Mouse (Mus musculus) CH12.LX (cell line): ENCODE results near the gene Trabd2b. TPM values are rescaled to one million over a fixed set of nuclear protein-coding genes. Genes with fewer than 3 reads are reported as not detected.

ENCODE experiments used
- DNase-seq: peaks from one replicate; pipeline ENCODE4 v3.0.0-alpha.2; 2013; ENCODE audit errors: extremely low read depth
- H3K27ac ChIP-seq: 2 replicates; pipeline ENCODE4 v1.5.1; 2012; ENCODE audit warnings: low read depth, mild to moderate bottlenecking, control low read depth, moderate library complexity; ENCODE audit not compliant: insufficient read depth
- H3K27me3 ChIP-seq: replicated peaks from 2 replicates; pipeline ENCODE3; 2012; ENCODE audit warnings: inconsistent platforms
- H3K36me3 ChIP-seq, 2 experiments: replicated peaks in 1 of 2; 2 replicates each; pipeline versions ENCODE3 to v1.6.1; 2012; ENCODE audit warnings: inconsistent platforms in 1 of 2, low read length in 1 of 2, mild to moderate bottlenecking in 1 of 2, mixed read lengths in 1 of 2, moderate library complexity in 1 of 2; ENCODE audit not compliant: control insufficient read depth in 1 of 2, insufficient read depth in 1 of 2
- H3K4me1 ChIP-seq, 2 experiments: 2 replicates each; pipeline ENCODE4 v1.6.1; 2012; ENCODE audit warnings: inconsistent platforms in 1 of 2, moderate library complexity in 1 of 2; ENCODE audit not compliant: insufficient read depth in 2 of 2, control insufficient read depth in 1 of 2
- H3K4me2 ChIP-seq: 2 replicates; pipeline ENCODE4 v1.6.1; 2012; ENCODE audit warnings: low read depth, mild to moderate bottlenecking, control low read depth; ENCODE audit not compliant: poor library complexity, insufficient read depth, severe bottlenecking
- H3K4me3 ChIP-seq, 3 experiments: fragments of 150-350 bp in 1 of 3; sonication (generic) in 1 of 3; replicated peaks in 1 of 3; 2 replicates each; pipeline versions ENCODE3 to v1.5.1; 2011 to 2012; ENCODE audit warnings: low read depth in 2 of 3, low read length in 2 of 3, mild to moderate bottlenecking in 2 of 3, moderate library complexity in 2 of 3, control low read depth in 1 of 3, improper control_type of control experiment in 1 of 3, inconsistent platforms in 1 of 3, mixed read lengths in 1 of 3; ENCODE audit not compliant: poor library complexity in 1 of 3
- H3K79me2 ChIP-seq: replicated peaks from 2 replicates; pipeline ENCODE4 v1.6.1; 2012; ENCODE audit warnings: mild to moderate bottlenecking, moderate library complexity; ENCODE audit not compliant: control insufficient read depth, poor library complexity, insufficient read depth, severe bottlenecking; ENCODE audit errors: extremely low read depth
- H3K9ac ChIP-seq: 2 replicates; pipeline ENCODE4 v1.6.1; 2012; ENCODE audit warnings: low read depth, mild to moderate bottlenecking, control low read depth, moderate library complexity; ENCODE audit not compliant: insufficient read depth
- H3K9me3 ChIP-seq: replicated peaks from 2 replicates; pipeline ENCODE3; 2012; ENCODE audit warnings: low read length, inconsistent platforms, mixed read lengths
- CHD1 ChIP-seq: IDR thresholded peaks from 2 replicates; pipeline ENCODE4 v1.6.1; 2012; ENCODE audit warnings: low read depth, low read length, improper control_type of control experiment, inconsistent platforms
- CHD2 ChIP-seq: IDR thresholded peaks from 2 replicates; pipeline ENCODE4 v1.6.1; 2011; ENCODE audit warnings: low read length, improper control_type of control experiment
- CTCF ChIP-seq, 2 experiments: IDR thresholded peaks in 1 of 2; conservative IDR thresholded peaks in 1 of 2; 2 replicates each; pipeline ENCODE4 v1.5.1; 2011 to 2012; ENCODE audit warnings: low read depth in 2 of 2, low read length in 2 of 2, improper control_type of control experiment in 1 of 2, inconsistent platforms in 1 of 2, mild to moderate bottlenecking in 1 of 2, moderate library complexity in 1 of 2
- ELF1 ChIP-seq: IDR thresholded peaks from 2 replicates; pipeline ENCODE4 v1.6.1; 2014; ENCODE audit warnings: low read depth, mild to moderate bottlenecking, inconsistent platforms, low read length, improper control_type of control experiment
- ETS1 ChIP-seq: conservative IDR thresholded peaks from 2 replicates; pipeline ENCODE4 v1.6.1; 2012; ENCODE audit warnings: low read depth, mild to moderate bottlenecking, inconsistent platforms, low read length, improper control_type of control experiment, moderate library complexity
- GABPA ChIP-seq: IDR thresholded peaks from 2 replicates; pipeline ENCODE4 v1.6.1; 2012; ENCODE audit warnings: low read depth, low read length, improper control_type of control experiment, inconsistent platforms; ENCODE audit not compliant: insufficient replicate concordance
- HCFC1 ChIP-seq: IDR thresholded peaks from 2 replicates; pipeline ENCODE4 v1.6.1; 2012; ENCODE audit warnings: low read depth, mild to moderate bottlenecking, inconsistent platforms, low read length, improper control_type of control experiment
- IRF4 ChIP-seq: IDR thresholded peaks from 2 replicates; pipeline ENCODE4 v1.6.1; 2014; ENCODE audit warnings: low read depth, mild to moderate bottlenecking, inconsistent platforms, low read length, improper control_type of control experiment
- MAFK ChIP-seq: IDR thresholded peaks from 2 replicates; pipeline ENCODE4 v1.6.1; 2011; ENCODE audit warnings: low read length, improper control_type of control experiment; ENCODE audit not compliant: insufficient replicate concordance
- MYC ChIP-seq: IDR thresholded peaks from 2 replicates; pipeline ENCODE4 v1.6.1; 2011; ENCODE audit warnings: low read depth, mild to moderate bottlenecking, improper control_type of control experiment, low read length
- NELFE ChIP-seq: IDR thresholded peaks from 2 replicates; pipeline ENCODE4 v1.6.1; 2011; ENCODE audit warnings: low read depth, low read length, improper control_type of control experiment
- NRF1 ChIP-seq: IDR thresholded peaks from 2 replicates; pipeline ENCODE4 v1.6.1; 2014; ENCODE audit warnings: low read depth, mild to moderate bottlenecking, inconsistent platforms, low read length, improper control_type of control experiment, moderate library complexity
- POLR2A ChIP-seq: IDR thresholded peaks from 2 replicates; pipeline ENCODE4 v1.6.1; 2011; ENCODE audit warnings: low read depth, mild to moderate bottlenecking, improper control_type of control experiment, low read length
- RCOR1 ChIP-seq: conservative IDR thresholded peaks from 2 replicates; pipeline ENCODE4 v1.6.1; 2012; ENCODE audit warnings: low read depth, mild to moderate bottlenecking, inconsistent platforms, low read length, improper control_type of control experiment
- SMC3 ChIP-seq: IDR thresholded peaks from 2 replicates; pipeline ENCODE4 v1.6.1; 2011; ENCODE audit warnings: low read depth, low read length, improper control_type of control experiment
- UBTF ChIP-seq: IDR thresholded peaks from 2 replicates; pipeline ENCODE4 v1.6.1; 2012; ENCODE audit warnings: low read depth, mild to moderate bottlenecking, inconsistent platforms, low read length, improper control_type of control experiment, moderate library complexity
- dilution Hi-C: fragments of 300-500 bp; cut with MboI; formaldehyde crosslinking; loops from 2 replicates; pipeline ENCODE4 v1.14.3; 2020; ENCODE audit warnings: low sequenced_read_pairs; ENCODE audit not compliant: extremely low pct_unique_long_range_greater_than_20kb, extremely low pct_ligation_motif_present
- in situ Hi-C: fragments of 300-500 bp; cut with MboI; formaldehyde crosslinking; loops from 3 replicates; pipeline ENCODE4 v1.14.3; 2019; ENCODE audit warnings: low sequenced_read_pairs, low pct_ligation_motif_present, low pct_unique_long_range_greater_than_20kb, mixed read lengths
- polyA plus RNA-seq: library from polyadenylated mRNA; unstranded; fragments of >175 nt; gene quantifications from 2 replicates; pipeline ENCODE4 v1.2.1, GENCODE M21; 2012; ENCODE audit warnings: low read depth; ENCODE audit not compliant: insufficient read length
- total RNA-seq, 2 experiments: library from RNA; depleted of rRNA; stranded (reverse); fragments of 300-350 nt in 1 of 2; fragments of >200 nt in 1 of 2; gene quantifications; 2 replicates each; pipeline ENCODE4 v1.2.3; 2012 to 2014

Trabd2b gene
- total and polyA plus RNA-seq, 3 experiments, result not detected

DNA sequence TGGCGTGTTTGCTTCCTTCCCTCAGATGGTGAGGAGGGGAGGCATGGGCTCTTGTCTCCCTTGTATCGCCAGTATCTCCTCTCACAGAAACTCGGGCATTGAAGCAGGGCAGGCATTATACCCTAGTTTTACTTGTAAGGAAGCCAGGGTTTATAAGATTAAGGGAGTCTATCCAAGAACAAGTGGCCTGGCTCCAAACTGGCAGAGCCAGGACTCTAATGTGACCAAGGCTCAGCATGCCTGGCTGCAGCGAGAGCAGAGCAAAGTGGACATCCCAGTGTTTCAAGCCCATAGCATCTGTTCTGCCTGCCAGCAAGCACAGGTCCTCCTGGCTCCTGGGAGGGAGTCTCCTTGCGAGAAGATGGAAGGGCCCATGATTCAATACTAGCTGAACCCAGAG is 245.1 kb downstream of the Trabd2b start:
- in situ Hi-C loops, result loop anchor here (25.0 kb wide), 1 partner anchor 436 kb away; the partner anchor contains the start of gene Pdzk1ip1
- DNase-seq, result no peak

DNA sequence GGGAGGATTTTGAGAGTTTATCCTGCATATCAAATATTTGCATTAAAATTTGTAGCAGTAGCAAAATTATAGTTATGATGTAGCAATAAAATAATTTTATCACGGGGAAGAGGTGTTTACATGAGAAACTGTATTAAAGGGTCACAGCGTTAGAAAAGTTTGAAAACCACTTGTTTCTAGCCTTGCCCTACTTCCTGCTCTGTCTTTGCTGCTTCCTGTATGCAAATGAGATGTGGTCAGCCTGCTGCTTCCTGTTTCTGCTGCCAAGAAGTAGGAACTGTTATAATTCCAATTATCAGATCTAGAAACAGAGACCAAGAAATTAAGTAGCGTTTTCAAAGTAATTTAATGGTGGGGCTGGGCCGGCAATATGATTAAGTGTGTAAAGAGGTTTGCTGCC is 245.9 kb downstream of the Trabd2b start:
- dilution Hi-C loops, result no loop called here
- H3K27me3 ChIP-seq, result peaks cover 15% of the 10 kb centered on the region
- no peak for TF ChIP-seq CHD1
- TF ChIP-seq UBTF, result no peak
- TF ChIP-seq RCOR1, result no peak
- peak; percentile 58; the same call in 1 of the 2 replicates for TF ChIP-seq ELF1
- no peaks in the 10 kb centered on the region for H3K36me3 ChIP-seq
- H3K9ac ChIP-seq, result no peak overlapping the region
- DNase-seq, result peak; percentile 21
- H3K27ac ChIP-seq, result no peak overlapping the region
- no peaks in the 10 kb centered on the region for H3K79me2 ChIP-seq
- H3K4me2 ChIP-seq, result no peak overlapping the region
- in situ Hi-C loops, result loop anchor here (25.0 kb wide), 1 partner anchor 435 kb away; the partner anchor contains the start of gene Pdzk1ip1
- no peaks in the 10 kb centered on the region for H3K9me3 ChIP-seq
- H3K4me3 ChIP-seq, result no peak overlapping the region
- peaks cover 0 to 8% of the 10 kb centered on the region in 2 experiments; a peak in 2 of 4 replicates for H3K4me1 ChIP-seq

More for the DNA sequence above, 245.1 kb downstream of the Trabd2b start:
- no peaks in the 10 kb centered on the region for H3K79me2 ChIP-seq
- H3K9ac ChIP-seq, result no peak overlapping the region
- dilution Hi-C loops, result no loop called here
- no peak overlapping the region for H3K27ac ChIP-seq
- H3K4me2 ChIP-seq, result no peak overlapping the region
- no peak overlapping the region for H3K4me3 ChIP-seq
- H3K9me3 ChIP-seq, result no peaks in the 10 kb centered on the region
- no peak for TF ChIP-seq ETS1
- no peak for TF ChIP-seq GABPA
- TF ChIP-seq CTCF (conservative IDR thresholded peaks at IDR 0.05 in 1 of 2, IDR thresholded peaks at IDR 0.05 in 1 of 2; ENCODE audit: low read depth in 2 of 2, low read length in 2 of 2), result no peak
- no peak for TF ChIP-seq MYC
- TF ChIP-seq NELFE, result no peak
- TF ChIP-seq CHD2, result no peak
- no peak for TF ChIP-seq NRF1
- no peak for TF ChIP-seq SMC3
- TF ChIP-seq MAFK, result no peak
- TF ChIP-seq HCFC1, result no peak
- TF ChIP-seq POLR2A, result no peak
- no peak for TF ChIP-seq IRF4
- H3K4me1 ChIP-seq, result peaks cover 0 to 8% of the 10 kb centered on the region in 2 experiments; a peak in 2 of 4 replicates
- H3K36me3 ChIP-seq, result no peaks in the 10 kb centered on the region
- peaks cover 11% of the 10 kb centered on the region for H3K27me3 ChIP-seq
